Mouse (Mus musculus): ENCODE results near the gene Prdx6. TPM values are rescaled to one million over a fixed set of nuclear protein-coding genes. Genes with fewer than 3 reads are reported as not detected.
"Not testable (repeated sequence)": the region's sequence is repeated elsewhere in the genome, so short reads cannot be mapped to it uniquely, and the experiment has no call there.

Gene Prdx6
- total RNA-seq, 2 experiments from 2014 or later = 104 to 168 TPM

DNA sequence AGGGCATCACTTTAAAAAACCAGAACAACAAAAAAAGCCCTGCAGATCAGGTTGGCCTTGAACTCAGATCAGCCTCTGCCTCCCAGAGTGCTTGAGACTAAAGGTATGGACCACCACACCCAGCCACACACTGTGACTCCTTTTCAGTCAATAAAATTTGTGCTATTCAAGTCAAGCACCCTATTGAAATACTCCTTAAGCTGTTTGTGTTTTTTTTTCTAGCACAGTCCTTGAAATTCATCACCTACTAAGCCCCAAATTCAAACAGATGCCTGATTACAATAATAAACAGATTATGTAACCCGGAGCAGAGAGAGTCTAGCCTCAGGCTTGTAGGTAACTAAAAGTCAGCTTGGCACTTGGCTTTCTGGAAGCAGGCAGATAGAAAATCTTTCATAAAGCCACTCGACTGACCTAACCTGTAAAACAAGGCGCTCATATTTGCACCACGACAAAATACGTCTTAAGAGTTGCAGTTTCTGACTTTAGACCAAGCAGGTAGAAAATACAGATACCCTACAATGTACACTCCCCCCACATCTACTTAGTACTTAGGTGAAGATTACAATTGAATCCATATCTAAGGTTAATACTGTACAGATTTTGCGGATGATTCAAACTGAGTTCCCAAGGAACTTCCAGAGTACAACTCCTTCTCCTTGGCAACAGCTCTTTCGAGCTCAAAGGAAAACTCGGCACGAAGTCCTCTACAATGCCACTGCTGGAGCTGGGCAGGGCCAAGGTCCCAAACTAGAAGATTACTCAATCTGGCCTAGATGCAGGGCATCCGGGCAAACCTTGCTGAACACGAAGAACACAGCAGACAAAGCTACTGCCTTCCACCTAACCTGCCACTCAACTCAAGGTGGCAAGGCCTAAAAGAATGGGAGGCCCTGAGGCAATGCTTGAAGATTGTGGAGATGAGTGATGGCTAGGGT is 3.1 kb downstream of the Prdx6 start:
- intact Hi-C loops (cut with DNase I) = no loop called here
- Histone ChIP-seq H3K27ac (peak overlapping the region; percentile 99), H3K4me3 (peak overlapping the region; percentile 94)
- peak; percentile 53 for DNase-seq
- TF ChIP-seq CTCF (IDR thresholded peaks at IDR 0.05) = no peak

DNA sequence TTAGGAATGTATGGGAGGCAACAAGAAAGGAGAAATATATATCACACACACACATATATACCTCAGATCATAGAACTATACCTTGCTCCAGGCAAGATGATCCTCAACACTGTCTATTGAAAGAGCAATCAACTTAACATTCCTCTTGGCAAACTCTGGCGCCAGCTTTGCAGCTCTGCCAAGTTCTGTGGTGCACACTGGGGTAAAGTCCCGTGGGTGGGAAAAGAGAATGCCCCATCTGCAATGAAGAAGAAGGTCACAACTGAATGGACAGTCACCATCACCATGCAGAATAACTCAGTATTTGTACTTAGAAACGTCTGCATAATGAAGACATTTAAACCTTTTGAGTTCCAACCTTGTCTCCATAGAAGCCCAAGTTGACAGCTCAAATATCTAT is 3.8 kb downstream of the Prdx6 start:
- no peak for TF ChIP-seq CTCF (IDR thresholded peaks at IDR 0.05)
- no peak overlapping the region for H3K27ac ChIP-seq
- intact Hi-C loops (cut with DNase I) = no loop called here
- no peak overlapping the region for H3K4me3 ChIP-seq
- no peak for DNase-seq

GRCm38 (mm10) chr1:161237750-161238149 is 13.3 kb downstream of the Prdx6 start:
- Histone ChIP-seq H3K4me3 (no peak overlapping the region), H3K27ac (no peak overlapping the region)
- DNase-seq = no peak
- TF ChIP-seq CTCF (IDR thresholded peaks at IDR 0.05) = no peak
- intact Hi-C loops (cut with DNase I) = no loop called here

- Histone ChIP-seq H3K27ac (no peak overlapping the region), H3K4me3 (no peak overlapping the region)
- TF ChIP-seq CTCF (IDR thresholded peaks at IDR 0.05) = no peak
- DNase-seq = no peak
- intact Hi-C loops (cut with DNase I) = no loop called here
Measured at GRCm38 (mm10) chr1:161237339-161237738, 13.7 kb downstream of the Prdx6 start.

DNA sequence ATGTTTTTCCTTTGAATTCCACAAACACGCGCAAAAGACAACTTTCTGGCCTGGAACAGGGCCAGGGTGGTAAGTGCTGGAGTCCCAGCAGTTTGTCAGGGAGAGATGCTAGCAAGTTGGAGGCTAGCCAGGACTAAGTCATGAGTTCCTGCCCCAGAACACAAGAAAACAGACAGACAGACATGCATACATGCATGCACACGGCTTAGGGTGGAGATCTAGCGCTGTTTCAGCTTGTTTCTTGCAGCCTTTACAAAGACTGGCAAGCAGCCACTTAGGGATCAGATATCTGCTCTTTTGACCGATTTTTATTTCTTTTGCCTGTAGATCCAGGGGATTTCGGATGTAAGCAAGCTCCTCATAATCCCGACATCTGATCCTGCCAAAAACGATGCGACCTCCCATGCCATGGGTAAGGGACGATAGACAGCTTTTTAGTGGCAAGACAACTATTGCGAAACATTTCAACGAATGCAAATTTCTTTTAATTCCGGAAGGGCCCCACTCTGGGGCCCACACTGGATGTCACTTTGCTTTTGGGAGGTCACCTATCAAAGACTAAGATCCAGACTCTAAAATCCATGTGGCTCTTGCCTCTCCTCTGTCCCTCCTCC is 17.7 kb downstream of the Prdx6 start:
- no peak for TF ChIP-seq CTCF (IDR thresholded peaks at IDR 0.05)
- intact Hi-C loops (cut with DNase I) = no loop called here
- DNase-seq = no peak
- Histone ChIP-seq H3K4me3 (no peak overlapping the region), H3K27ac (no peak overlapping the region)

- no peak for TF ChIP-seq CTCF (IDR thresholded peaks at IDR 0.05)
- H3K27ac ChIP-seq = no peak overlapping the region
- intact Hi-C loops (cut with DNase I) = no loop called here
- no peak for DNase-seq
- no peak overlapping the region for H3K4me3 ChIP-seq
Measured at GRCm38 (mm10) chr1:161232181-161232580, 18.8 kb downstream of the Prdx6 start.

- no peak for DNase-seq
- no peak overlapping the region for H3K27ac ChIP-seq
- no peak overlapping the region for H3K4me3 ChIP-seq
- intact Hi-C loops (cut with DNase I) = no loop called here
- TF ChIP-seq CTCF (IDR thresholded peaks at IDR 0.05) = no peak
Measured at GRCm38 (mm10) chr1:161224837-161225236, 26.2 kb downstream of the Prdx6 start.

GRCm38 (mm10) chr1:161219816-161220215 is 31.2 kb downstream of the Prdx6 start:
- no peak overlapping the region for H3K4me3 ChIP-seq
- no peak for DNase-seq
- intact Hi-C loops (cut with DNase I) = no loop called here
- H3K27ac ChIP-seq = no peak overlapping the region
- no peak for TF ChIP-seq CTCF (IDR thresholded peaks at IDR 0.05)

DNA sequence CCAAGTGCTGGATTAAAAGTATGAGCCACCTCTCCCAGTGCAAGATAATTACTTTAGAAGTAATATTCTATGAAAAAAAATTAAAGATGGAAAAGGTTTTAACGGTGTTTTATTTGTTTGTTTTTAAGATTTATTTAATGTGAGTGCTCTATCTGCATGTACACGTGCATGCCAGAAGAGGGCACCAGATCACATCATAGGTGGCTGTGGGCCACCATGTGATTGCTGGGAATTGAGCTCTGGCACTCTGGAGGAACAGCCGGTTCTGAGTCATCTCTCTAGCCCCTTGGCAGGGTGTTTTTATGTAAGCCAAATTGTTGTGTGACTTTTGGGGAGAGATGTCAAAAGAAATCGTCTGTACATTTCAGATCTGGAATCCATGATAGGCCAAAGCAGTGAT is 36.6 kb downstream of the Prdx6 start:
- peak; percentile 23 for DNase-seq
- TF ChIP-seq CTCF (IDR thresholded peaks at IDR 0.05) = peak; percentile 79
- H3K27ac ChIP-seq = no peak overlapping the region
- intact Hi-C loops (cut with DNase I) = loop anchor here (1.0 kb wide), 1 partner anchor 72 kb away; no protein-coding TSS in a partner anchor
- no peak overlapping the region for H3K4me3 ChIP-seq

DNA sequence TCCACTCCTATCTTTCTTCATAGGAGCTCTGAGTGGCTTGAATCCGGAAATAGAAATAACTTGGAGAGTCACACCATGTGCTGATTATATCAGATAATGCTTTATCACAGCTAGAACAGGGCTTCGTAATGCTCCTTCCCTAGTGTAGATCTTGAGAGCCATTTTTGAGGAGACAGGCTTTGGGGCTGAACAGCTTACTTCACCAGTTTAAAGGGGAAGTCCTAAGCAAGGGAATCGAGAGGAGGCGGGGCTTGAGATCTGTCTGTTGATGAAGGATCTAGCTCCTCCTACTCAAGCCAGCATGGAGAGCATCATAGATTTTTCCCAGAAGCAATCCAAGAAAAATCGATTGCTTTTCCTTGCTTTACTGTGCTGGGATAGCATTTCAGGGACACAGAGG is 51.2 kb downstream of the Prdx6 start:
- DNase-seq = no peak
- Histone ChIP-seq H3K4me3 (no peak overlapping the region), H3K27ac (no peak overlapping the region)
- intact Hi-C loops (cut with DNase I) = loop anchor here (5.0 kb wide), 3 partner anchors 68 to 458 kb away; partner anchors contain the start of gene Klhl20
- TF ChIP-seq CTCF (IDR thresholded peaks at IDR 0.05) = no peak

- DNase-seq = not testable (repeated sequence)
- peak overlapping the region; percentile 67 for H3K27ac ChIP-seq
- intact Hi-C loops (cut with DNase I) = loop anchor here (5.0 kb wide), 3 partner anchors 64 to 454 kb away; partner anchors contain the start of gene Klhl20
- peak overlapping the region; percentile 79 for H3K4me3 ChIP-seq
Measured at GRCm38 (mm10) chr1:161196364-161196763, 54.7 kb downstream of the Prdx6 start.

DNA sequence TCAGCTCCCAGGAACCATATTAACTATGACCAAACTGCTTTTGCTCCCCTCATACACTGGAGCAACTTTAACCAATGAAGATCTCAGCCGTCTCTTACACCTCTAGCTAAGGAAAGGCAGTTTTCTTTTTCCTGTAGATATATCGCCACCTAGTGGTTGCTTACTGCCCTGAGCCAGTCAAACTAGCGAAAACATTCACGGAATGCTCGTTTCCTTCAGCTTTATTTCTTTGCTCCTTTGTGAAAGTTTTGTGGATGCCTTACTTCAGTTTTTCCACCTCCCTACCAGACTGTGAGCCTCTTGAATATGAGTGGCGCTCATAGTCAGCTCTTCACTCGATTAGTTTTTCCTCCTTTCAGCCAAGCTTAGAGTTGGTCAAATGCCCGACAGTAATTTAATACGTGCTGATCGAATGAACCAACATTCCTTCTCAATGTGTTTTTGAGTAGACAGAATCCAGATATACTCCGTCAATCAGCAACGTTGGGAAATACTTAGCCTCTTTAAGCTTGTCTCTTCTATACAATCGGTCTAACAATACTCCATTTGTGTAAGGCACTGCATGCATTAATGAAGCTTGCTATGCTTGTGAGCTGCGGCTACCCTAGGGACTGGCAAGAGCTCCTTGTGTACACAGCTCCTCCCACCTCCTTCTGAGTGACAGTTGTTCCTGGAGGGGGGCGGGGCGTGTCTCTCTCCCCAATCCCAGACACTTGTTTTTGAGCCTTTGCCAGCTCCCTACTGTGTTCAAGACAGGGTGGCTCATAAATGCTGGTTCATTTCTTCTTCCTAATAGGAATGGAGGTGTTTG is 55.3 kb downstream of the Prdx6 start:
- Histone ChIP-seq H3K27ac (peak overlapping the region; percentile 67), H3K4me3 (peak overlapping the region; percentile 79)
- DNase-seq = peak; percentile 76
- intact Hi-C loops (cut with DNase I) = loop anchor here (5.0 kb wide), 3 partner anchors 63 to 453 kb away; partner anchors contain the start of gene Klhl20
- peak; percentile 94 for TF ChIP-seq CTCF (IDR thresholded peaks at IDR 0.05)
